Mouse (Mus musculus) spleen, adult 2 months (tissue): ENCODE measurements around the gene Tnfrsf19.

Experiments
- CTCF ChIP-seq: fragments of 200-500 bp; IDR thresholded peaks from 2 replicates; pipeline ENCODE4 v1.5.1; 2011; ENCODE audit warnings: mild to moderate bottlenecking, inconsistent platforms; ENCODE audit not compliant: insufficient read depth, insufficient read length, insufficient replicate concordance; ENCODE audit errors: extremely low read depth
- POLR2A ChIP-seq: fragments of 200-500 bp; IDR thresholded peaks from 2 replicates; pipeline ENCODE4 v1.6.1; 2011; ENCODE audit warnings: low read depth, low read length, inconsistent platforms

GRCm38 (mm10) chr14:60975736-60976135, 70.6 kb downstream of the Tnfrsf19 start:
- TF ChIP-seq CTCF = no peak
- TF ChIP-seq POLR2A = no peak
